Mouse (Mus musculus): ENCODE data around the gene Grk6. TPM values are rescaled to one million over a fixed set of nuclear protein-coding genes. Genes with fewer than 3 reads are reported as not detected.
A peak's percentile ranks its signal among the peaks of the same experiment; 100 is the strongest.

The Grk6 gene
- polyA plus RNA-seq (2015; fragmentation: Nextera tagmentation; extraction: Ambion mirVana) = 14.6 TPM in 2 replicates

DNA sequence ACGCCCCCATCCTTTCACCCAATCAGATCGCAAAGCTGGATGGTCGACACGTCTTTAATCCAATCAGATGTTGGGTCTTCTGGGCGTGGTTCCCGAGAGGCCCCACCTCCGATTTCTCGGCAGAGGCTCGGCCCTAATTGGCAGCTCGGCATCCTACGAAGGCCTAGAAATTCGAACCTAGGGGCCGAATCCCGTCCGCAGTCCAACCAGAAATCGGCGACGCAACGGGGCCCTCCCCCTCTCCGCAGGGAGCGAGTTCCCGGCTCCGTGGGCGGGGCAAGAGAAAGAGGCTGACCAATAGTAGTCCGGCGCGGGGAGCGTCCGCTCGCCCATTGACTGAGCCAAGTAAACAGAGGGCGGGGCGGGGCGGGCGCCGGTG is at the start of gene Grk6:
Grk6 (plus strand) TSS at position 136 of the 379 bp plus-strand sequence.
- Histone ChIP-seq H3K4me1 (ENCODE audit: control insufficient read depth, insufficient read depth, low read length) (peaks cover 25% of the 10 kb centered on the region), H3K4me3 (replicated peaks; ENCODE audit: low read length) (peak within 1 kb of the TSS; percentile 92), H3K9ac (ENCODE audit: low read length) (peak within 1 kb of the TSS; percentile 95), H3K36me3 (ENCODE audit: control insufficient read depth, insufficient read depth, low read length) (no peaks in the 10 kb centered on the region), H3K4me2 (ENCODE audit: low read depth, low read length) (peak within 1 kb of the TSS; percentile 97), H3K27ac (ENCODE audit: low read length) (peak within 1 kb of the TSS; percentile 99), H3K9me3 (replicated peaks; ENCODE audit: control insufficient read depth, low read length) (no peaks in the 10 kb centered on the region), H3K27me3 (ENCODE audit: control insufficient read depth, insufficient read depth, low read length) (no peaks in the 10 kb centered on the region)
- WGBS = under 1% methylated on average over 35 of the region's 35 CpGs
- ATAC-seq (ENCODE audit: insufficient read depth, low FRiP score) = peak; percentile 96

DNA sequence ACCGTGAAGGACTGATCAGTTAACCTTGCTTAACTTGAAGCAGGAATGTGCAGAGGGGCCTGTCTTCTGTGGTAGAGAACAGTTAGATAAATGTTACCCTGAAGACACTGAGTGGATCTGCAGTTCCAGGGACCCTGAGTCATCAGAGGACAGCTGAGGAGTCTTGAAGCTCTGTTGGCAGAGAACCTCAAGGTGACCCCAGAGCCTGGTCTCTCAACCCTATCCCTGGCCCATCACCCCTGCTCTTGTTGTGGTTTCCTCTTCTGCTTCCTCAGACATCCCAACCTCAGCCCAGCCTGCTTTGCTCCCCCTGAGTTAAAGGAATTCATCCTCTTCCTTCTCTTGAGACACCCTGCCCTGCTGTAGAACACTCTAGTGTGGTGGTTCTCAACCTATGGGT is 46.8 kb upstream of the Grk6 start, which contains the start of gene Slc34a1:
Slc34a1 (plus strand) TSS at position 100 of the 400 bp plus-strand sequence.
- H3K4me3 ChIP-seq (replicated peaks; ENCODE audit: low read length) = no peak within 1 kb of the TSS
- 0 out of 2 replicates have a peak, but pooled peaks cover 3% of the 10 kb centered on the region for H3K4me1 ChIP-seq (ENCODE audit: control insufficient read depth, insufficient read depth, low read length)
- WGBS = 73% methylated on average over 1 of the region's 1 CpGs
- H3K9me3 ChIP-seq (replicated peaks; ENCODE audit: control insufficient read depth, low read length) = no peaks in the 10 kb centered on the region
- no peak within 1 kb of the TSS for H3K27ac ChIP-seq (ENCODE audit: low read length)
- no peak within 1 kb of the TSS for H3K9ac ChIP-seq (ENCODE audit: low read length)
- no peaks in the 10 kb centered on the region for H3K36me3 ChIP-seq (ENCODE audit: control insufficient read depth, insufficient read depth, low read length)
- no peaks in the 10 kb centered on the region for H3K27me3 ChIP-seq (ENCODE audit: control insufficient read depth, insufficient read depth, low read length)
- H3K4me2 ChIP-seq (ENCODE audit: low read depth, low read length) = no peak within 1 kb of the TSS
- ATAC-seq (ENCODE audit: insufficient read depth, low FRiP score) = no peak

DNA sequence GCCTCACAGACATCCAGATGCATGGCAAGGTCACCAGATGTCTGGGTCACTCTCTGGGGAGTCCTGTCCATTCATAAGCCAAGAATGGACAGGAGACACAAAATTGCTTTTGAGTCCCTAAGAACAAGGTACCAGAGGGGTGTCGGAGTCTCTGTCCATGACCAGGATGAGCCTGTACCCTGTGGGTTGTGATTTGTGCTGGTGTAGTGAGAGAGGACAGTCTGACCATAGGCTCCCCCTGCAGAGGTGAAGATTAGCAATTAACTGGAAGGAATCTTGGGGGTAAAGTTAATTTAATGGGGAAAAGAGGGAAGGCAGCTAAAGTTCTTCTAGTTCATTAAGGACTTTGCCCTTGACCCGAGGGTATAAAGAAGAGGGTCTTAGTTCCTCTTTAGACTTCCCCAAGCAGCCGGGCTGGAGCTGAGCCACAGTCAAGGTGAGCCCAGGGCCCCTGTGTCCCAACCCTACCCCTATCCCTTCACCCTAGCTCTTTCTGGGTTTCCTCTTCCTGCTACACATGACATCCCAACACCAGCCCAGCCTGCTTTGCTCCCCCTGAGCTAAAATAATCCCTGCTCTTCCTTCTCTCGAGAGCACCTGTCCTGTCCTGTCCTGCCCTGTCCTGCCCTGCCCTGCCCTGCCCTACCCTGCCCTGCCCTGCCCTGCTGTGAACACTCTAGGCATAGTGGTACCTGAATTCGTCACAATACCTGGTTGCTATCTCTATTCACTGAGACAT is 45.4 kb upstream of the Grk6 start:
- no peaks in the 10 kb centered on the region for H3K36me3 ChIP-seq (ENCODE audit: control insufficient read depth, insufficient read depth, low read length)
- H3K27me3 ChIP-seq (ENCODE audit: control insufficient read depth, insufficient read depth, low read length) = no peaks in the 10 kb centered on the region
- no peak overlapping the region for H3K4me2 ChIP-seq (ENCODE audit: low read depth, low read length)
- 0 out of 2 replicates have a peak, but pooled peaks cover 3% of the 10 kb centered on the region for H3K4me1 ChIP-seq (ENCODE audit: control insufficient read depth, insufficient read depth, low read length)
- H3K4me3 ChIP-seq (replicated peaks; ENCODE audit: low read length) = no peak overlapping the region
- peak overlapping the region; percentile 80 for H3K27ac ChIP-seq (ENCODE audit: low read length)
- no peaks in the 10 kb centered on the region for H3K9me3 ChIP-seq (replicated peaks; ENCODE audit: control insufficient read depth, low read length)
- WGBS = 53% methylated on average over 5 of the region's 5 CpGs
- no peak overlapping the region for H3K9ac ChIP-seq (ENCODE audit: low read length)
- peak; percentile 74; the same call in 1 of the 2 replicates for ATAC-seq (ENCODE audit: insufficient read depth, low FRiP score)

DNA sequence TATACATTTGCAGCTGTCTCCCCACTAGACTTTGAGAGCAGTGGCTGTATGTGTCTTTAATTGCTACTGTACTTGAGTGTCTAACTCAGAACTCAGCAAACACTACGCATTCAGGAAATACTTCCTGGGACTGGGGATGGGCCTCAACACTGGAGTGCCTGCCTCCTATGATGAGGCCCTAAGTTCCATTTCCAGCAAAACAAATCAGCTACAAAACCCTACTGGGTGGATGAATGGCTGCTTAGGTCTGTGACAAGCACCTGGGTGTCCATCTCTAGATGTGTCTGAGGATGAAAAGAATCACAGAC is 44.9 kb upstream of the Grk6 start:
- Histone ChIP-seq H3K9ac (ENCODE audit: low read length) (no peak overlapping the region), H3K4me2 (ENCODE audit: low read depth, low read length) (no peak overlapping the region), H3K27ac (ENCODE audit: low read length) (peak overlapping the region; percentile 66), H3K36me3 (ENCODE audit: control insufficient read depth, insufficient read depth, low read length) (no peaks in the 10 kb centered on the region), H3K9me3 (replicated peaks; ENCODE audit: control insufficient read depth, low read length) (no peaks in the 10 kb centered on the region), H3K27me3 (ENCODE audit: control insufficient read depth, insufficient read depth, low read length) (no peaks in the 10 kb centered on the region), H3K4me1 (ENCODE audit: control insufficient read depth, insufficient read depth, low read length) (0 out of 2 replicates have a peak, but pooled peaks cover 3% of the 10 kb centered on the region), H3K4me3 (replicated peaks; ENCODE audit: low read length) (no peak overlapping the region)
- WGBS = 48% methylated on average over 1 of the region's 1 CpGs
- 0 out of 2 replicates have a peak, but pooled peaks have one; percentile 6 for ATAC-seq (ENCODE audit: insufficient read depth, low FRiP score)

DNA sequence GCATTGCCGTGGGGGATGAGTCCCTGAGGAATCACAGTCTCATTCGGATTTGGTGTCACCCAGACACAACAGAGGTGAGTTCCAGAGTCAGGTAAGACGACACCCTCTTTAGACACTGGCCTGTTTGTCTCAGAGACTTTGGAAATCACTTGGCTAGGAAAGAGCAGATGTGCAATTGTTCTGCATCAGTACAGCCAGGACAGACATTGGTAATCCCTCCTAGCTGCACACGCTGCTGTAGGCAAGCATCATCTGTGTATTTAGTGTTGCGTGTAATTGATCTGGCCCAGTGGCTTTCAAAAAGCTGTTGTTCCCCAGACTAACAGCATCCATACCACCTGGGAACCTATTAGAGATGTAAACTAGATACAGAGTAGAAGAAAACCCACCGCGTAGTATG is 41.6 kb upstream of the Grk6 start:
- Histone ChIP-seq H3K9ac (ENCODE audit: low read length) (no peak overlapping the region), H3K27ac (ENCODE audit: low read length) (no peak overlapping the region), H3K27me3 (ENCODE audit: control insufficient read depth, insufficient read depth, low read length) (no peaks in the 10 kb centered on the region), H3K4me1 (ENCODE audit: control insufficient read depth, insufficient read depth, low read length) (0 out of 2 replicates have a peak, but pooled peaks cover 3% of the 10 kb centered on the region), H3K4me3 (replicated peaks; ENCODE audit: low read length) (no peak overlapping the region), H3K9me3 (replicated peaks; ENCODE audit: control insufficient read depth, low read length) (no peaks in the 10 kb centered on the region), H3K36me3 (ENCODE audit: control insufficient read depth, insufficient read depth, low read length) (no peaks in the 10 kb centered on the region), H3K4me2 (ENCODE audit: low read depth, low read length) (no peak overlapping the region)
- ATAC-seq (ENCODE audit: insufficient read depth, low FRiP score) = no peak
- WGBS = 72% methylated on average over 7 of the region's 7 CpGs

DNA sequence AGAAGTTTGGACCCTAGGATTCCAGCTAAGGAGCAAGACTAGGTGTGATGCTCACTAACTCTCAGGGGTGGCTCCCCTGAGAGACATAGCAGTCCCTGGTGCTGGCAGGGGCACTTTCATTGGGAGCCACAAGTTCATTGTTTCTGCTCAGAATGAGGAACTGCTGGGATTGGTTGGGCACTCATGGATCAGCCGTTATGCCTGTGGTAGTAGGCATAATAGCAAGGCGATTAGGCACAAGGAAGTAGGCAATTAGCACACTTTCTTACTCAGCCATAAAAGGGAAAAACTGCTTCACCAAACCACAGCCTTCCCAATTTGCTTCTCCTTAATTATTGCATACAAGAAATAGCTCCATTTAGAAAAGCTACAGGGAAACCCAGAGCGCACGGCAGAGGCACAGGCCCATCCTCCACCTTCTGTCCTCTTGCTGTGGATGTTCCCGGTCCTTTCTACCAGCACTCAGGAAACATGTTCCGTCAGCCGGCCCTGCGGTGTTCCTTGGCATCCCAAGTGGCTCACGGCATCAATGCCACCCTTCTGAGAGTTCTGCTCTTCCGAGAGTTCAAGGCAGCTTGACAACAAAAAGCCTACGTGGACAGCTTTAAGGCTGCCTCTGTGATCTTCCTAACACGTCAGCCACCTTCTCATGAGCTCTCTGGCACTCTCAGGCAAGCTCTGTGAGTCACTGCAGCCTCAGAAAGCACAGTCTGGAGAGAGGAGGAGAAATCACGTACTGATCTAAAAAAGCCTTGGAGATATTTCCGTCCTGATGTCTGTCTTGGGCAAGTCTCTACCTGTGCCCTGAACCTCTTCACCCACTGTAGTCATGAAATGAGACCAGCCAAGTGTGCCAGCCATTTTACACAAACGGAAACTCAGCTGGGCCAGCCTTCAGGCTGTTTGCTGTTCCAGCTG is 40.7 kb upstream of the Grk6 start:
- Histone ChIP-seq H3K27ac (ENCODE audit: low read length) (peak overlapping the region; percentile 78), H3K27me3 (ENCODE audit: control insufficient read depth, insufficient read depth, low read length) (no peaks in the 10 kb centered on the region), H3K36me3 (ENCODE audit: control insufficient read depth, insufficient read depth, low read length) (no peaks in the 10 kb centered on the region), H3K9ac (ENCODE audit: low read length) (peak overlapping the region; percentile 42; the same call in 1 of the 2 replicates), H3K4me3 (replicated peaks; ENCODE audit: low read length) (no peak overlapping the region), H3K4me2 (ENCODE audit: low read depth, low read length) (no peak overlapping the region), H3K9me3 (replicated peaks; ENCODE audit: control insufficient read depth, low read length) (no peaks in the 10 kb centered on the region), H3K4me1 (ENCODE audit: control insufficient read depth, insufficient read depth, low read length) (0 out of 2 replicates have a peak, but pooled peaks cover 3% of the 10 kb centered on the region)
- peak; percentile 23; the same call in 1 of the 2 replicates for ATAC-seq (ENCODE audit: insufficient read depth, low FRiP score)
- WGBS = 64% methylated on average over 15 of the region's 15 CpGs

DNA sequence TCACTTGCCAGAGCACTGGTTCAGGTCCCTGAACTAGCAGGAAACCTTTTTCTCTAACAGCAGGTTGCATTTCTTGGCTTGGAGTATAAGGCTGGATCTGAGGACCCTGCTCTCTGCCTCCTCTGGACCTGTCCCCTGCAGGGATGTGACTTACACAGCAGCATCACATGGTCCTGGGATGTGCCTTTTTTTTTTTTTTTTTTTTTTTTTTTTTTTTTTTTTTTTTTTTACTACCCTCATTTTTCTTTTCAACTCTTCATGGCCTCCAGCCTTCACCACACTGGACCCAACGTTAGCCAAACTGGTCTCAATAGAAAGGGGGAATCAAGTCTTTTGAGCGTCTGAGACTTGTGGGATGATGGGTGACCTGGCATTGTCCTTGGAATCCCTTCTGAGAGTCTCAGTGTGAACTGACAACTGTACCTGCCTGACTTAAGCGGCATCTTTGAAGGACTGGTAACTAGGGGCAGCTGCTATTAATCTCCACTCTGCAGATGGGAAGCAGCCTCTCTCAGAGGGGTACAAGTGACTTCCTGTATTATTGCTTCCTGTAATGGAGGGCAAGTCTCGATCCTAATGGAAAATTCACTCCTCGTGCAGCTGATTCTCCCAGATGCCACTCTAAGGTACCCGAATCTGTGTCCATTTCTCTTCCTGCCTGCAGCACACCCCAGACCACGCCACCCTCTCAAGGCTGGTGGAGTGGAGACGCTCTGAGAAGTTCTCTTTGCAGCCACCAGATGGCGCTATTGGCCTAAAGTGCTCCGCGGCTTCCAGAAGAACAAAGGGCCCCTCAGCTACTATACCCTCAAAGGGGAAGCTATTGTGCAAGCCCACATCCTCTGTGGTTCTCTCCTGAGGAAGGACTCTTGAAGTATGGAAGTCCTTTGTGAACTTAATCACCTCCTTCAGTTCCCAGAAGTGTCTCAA is 39.8 kb upstream of the Grk6 start:
- 11% methylated on average over 11 of the region's 11 CpGs for WGBS
- Histone ChIP-seq H3K9ac (ENCODE audit: low read length) (peak overlapping the region; percentile 31; the same call in 1 of the 2 replicates), H3K4me1 (ENCODE audit: control insufficient read depth, insufficient read depth, low read length) (0 out of 2 replicates have a peak, but pooled peaks cover 3% of the 10 kb centered on the region), H3K4me3 (replicated peaks; ENCODE audit: low read length) (no peak overlapping the region), H3K4me2 (ENCODE audit: low read depth, low read length) (peak overlapping the region; percentile 16; the same call in 1 of the 2 replicates), H3K27me3 (ENCODE audit: control insufficient read depth, insufficient read depth, low read length) (no peaks in the 10 kb centered on the region), H3K27ac (ENCODE audit: low read length) (peak overlapping the region; percentile 42; the same call in 1 of the 2 replicates), H3K9me3 (replicated peaks; ENCODE audit: control insufficient read depth, low read length) (no peaks in the 10 kb centered on the region), H3K36me3 (ENCODE audit: control insufficient read depth, insufficient read depth, low read length) (no peaks in the 10 kb centered on the region)
- ATAC-seq (ENCODE audit: insufficient read depth, low FRiP score) = peak; percentile 76

DNA sequence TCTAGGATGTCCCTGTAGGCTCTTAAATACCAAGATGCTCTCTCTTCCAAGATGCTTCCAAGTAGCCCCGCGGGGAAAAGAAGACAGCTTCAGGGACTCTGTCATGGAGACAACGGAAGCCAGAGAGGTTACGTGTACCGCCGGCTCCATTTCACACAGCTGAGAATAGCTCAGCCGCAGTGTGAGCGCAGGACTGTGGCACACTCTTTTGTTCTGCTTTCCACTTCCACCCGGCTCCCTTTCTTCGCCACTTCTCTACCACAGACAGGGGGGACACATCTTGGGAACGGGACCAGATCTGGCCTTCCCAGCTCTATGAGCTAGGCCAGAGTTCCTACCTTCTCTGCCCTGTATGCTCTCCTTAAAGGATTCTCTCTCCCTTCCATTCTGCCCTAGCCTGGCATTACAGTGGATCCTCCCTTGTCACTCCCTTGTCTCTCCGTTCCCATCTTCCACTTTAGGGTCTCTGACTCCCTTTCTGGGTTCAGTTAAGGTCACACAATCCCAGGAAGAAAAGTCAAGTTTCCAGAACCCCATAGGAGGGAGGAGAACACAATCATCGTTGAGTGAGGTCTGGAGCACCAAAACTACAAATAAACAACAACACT is 39.0 kb upstream of the Grk6 start:
- H3K9ac ChIP-seq (ENCODE audit: low read length) = peak overlapping the region; percentile 31; the same call in 1 of the 2 replicates
- ATAC-seq (ENCODE audit: insufficient read depth, low FRiP score) = peak; percentile 38; the same call in 1 of the 2 replicates
- no peak overlapping the region for H3K4me3 ChIP-seq (replicated peaks; ENCODE audit: low read length)
- WGBS = 64% methylated on average over 13 of the region's 13 CpGs
- no peaks in the 10 kb centered on the region for H3K9me3 ChIP-seq (replicated peaks; ENCODE audit: control insufficient read depth, low read length)
- no peaks in the 10 kb centered on the region for H3K4me1 ChIP-seq (ENCODE audit: control insufficient read depth, insufficient read depth, low read length)
- no peak overlapping the region for H3K27ac ChIP-seq (ENCODE audit: low read length)
- no peaks in the 10 kb centered on the region for H3K36me3 ChIP-seq (ENCODE audit: control insufficient read depth, insufficient read depth, low read length)
- no peaks in the 10 kb centered on the region for H3K27me3 ChIP-seq (ENCODE audit: control insufficient read depth, insufficient read depth, low read length)
- H3K4me2 ChIP-seq (ENCODE audit: low read depth, low read length) = peak overlapping the region; percentile 16; the same call in 1 of the 2 replicates
